Mouse (Mus musculus) common myeloid progenitor, adult 5-6 weeks (primary cell): ENCODE data around the gene Oasl1. TPM values are rescaled to one million over a fixed set of nuclear protein-coding genes. Genes with fewer than 3 reads are reported as not detected.

Experiments
- total RNA-seq: library from RNA; stranded (forward); fragments of 200-1000, 187-1606 nt; gene quantifications from 2 replicates; pipeline ENCODE4 v1.2.3, GENCODE M21; 2017

The Oasl1 gene
- total RNA-seq, 1 experiment from 2014 or later, result 3.3 TPM

Other genes with a start within 250 kb of the Oasl1 start
- 40.0 and 48.6 TPM in 2 replicates for gene Gltp, start 232.3 kb upstream of the Oasl1 start, total RNA-seq
- 9.7 and 12.3 TPM in 2 replicates for gene Tchp, start 215.5 kb upstream of the Oasl1 start, total RNA-seq
- 365 and 466 TPM in 2 replicates for gene Ankrd13a, start 148.6 kb upstream of the Oasl1 start, total RNA-seq
- gene Git2, start 147.7 kb upstream of the Oasl1 start, total RNA-seq, result 80.9 and 86.3 TPM in 2 replicates
- 59.4 and 74.8 TPM in 2 replicates for gene 1500011B03Rik, start 99.8 kb upstream of the Oasl1 start, total RNA-seq
- gene 4930519G04Rik, start 69.6 kb upstream of the Oasl1 start, total RNA-seq, result not detected in 2 replicates
- not detected in 2 replicates for gene Gm9936, start 64.6 kb upstream of the Oasl1 start, total RNA-seq
- gene Oasl2, start 26.3 kb upstream of the Oasl1 start, total RNA-seq, result 9.4 and 10.8 TPM in 2 replicates
- gene 2210016L21Rik, start 18.9 kb downstream of the Oasl1 start, total RNA-seq, result 17.3 and 18.3 TPM in 2 replicates
- gene Hnf1a, start 47.9 kb downstream of the Oasl1 start, total RNA-seq, result not detected in 2 replicates
- gene Sppl3, start 87.9 kb downstream of the Oasl1 start, total RNA-seq, result 30.9 and 34.4 TPM in 2 replicates
- gene Gm10401, start 175.1 kb downstream of the Oasl1 start, total RNA-seq, result 1.2 TPM in 1 of 2 replicates, not detected in the other
- gene Acads, start 196.1 kb downstream of the Oasl1 start, total RNA-seq, result 19.5 and 32.2 TPM in 2 replicates
- gene Unc119b, start 211.7 kb downstream of the Oasl1 start, total RNA-seq, result 11.1 and 14.7 TPM in 2 replicates
- 186 and 210 TPM in 2 replicates for gene Mlec, start 234.9 kb downstream of the Oasl1 start, total RNA-seq